Mouse (Mus musculus) ES-Bruce4 (cell line): ENCODE results near the gene Adk. TPM values are rescaled to one million over a fixed set of nuclear protein-coding genes. Genes with fewer than 3 reads are reported as not detected.
"Not testable (repeated sequence)": the region's sequence is repeated elsewhere in the genome, so short reads cannot be mapped to it uniquely, and the experiment has no call there.

Source experiments
- H3K27ac ChIP-seq: 2 replicates; pipeline ENCODE4 v1.5.1; 2012; ENCODE audit warnings: low read length, inconsistent platforms; ENCODE audit not compliant: insufficient read depth
- H3K27me3 ChIP-seq: 2 replicates; pipeline ENCODE4 v1.6.1; 2012; ENCODE audit warnings: mild to moderate bottlenecking, low read length, inconsistent platforms; ENCODE audit not compliant: control insufficient read depth, poor library complexity, insufficient read depth, severe bottlenecking
- H3K36me3 ChIP-seq: 2 replicates; pipeline ENCODE4 v1.6.1; 2012; ENCODE audit warnings: inconsistent platforms, mild to moderate bottlenecking, low read length, moderate library complexity; ENCODE audit not compliant: control insufficient read depth, poor library complexity, insufficient read depth, severe bottlenecking
- H3K4me1 ChIP-seq: one replicate; pipeline ENCODE4 v1.8.1; 2011; ENCODE audit warnings: low read length; ENCODE audit not compliant: control insufficient read depth, insufficient read depth
- H3K4me3 ChIP-seq: 2 replicates; pipeline ENCODE4 v1.5.1; 2011; ENCODE audit warnings: low read depth, mild to moderate bottlenecking, low read length
- H3K9ac ChIP-seq: 2 replicates; pipeline ENCODE4 v1.6.1; 2012; ENCODE audit warnings: low read depth, mild to moderate bottlenecking, inconsistent platforms; ENCODE audit not compliant: poor library complexity, severe bottlenecking
- H3K9me3 ChIP-seq: replicated peaks from 2 replicates; pipeline ENCODE4 v1.6.1; 2012; ENCODE audit warnings: mild to moderate bottlenecking, low read length, inconsistent platforms; ENCODE audit not compliant: control insufficient read depth, poor library complexity, insufficient read depth, severe bottlenecking
- CTCF ChIP-seq: IDR thresholded peaks from one replicate; pipeline ENCODE4 v1.8.1; 2011; ENCODE audit warnings: low read depth, low read length
- EP300 ChIP-seq: IDR thresholded peaks from 2 replicates; pipeline ENCODE4 v1.6.1; 2011; ENCODE audit warnings: low read depth, low read length; ENCODE audit not compliant: insufficient read depth
- POLR2A ChIP-seq: IDR thresholded peaks from one replicate; pipeline ENCODE4 v1.8.1; 2011; ENCODE audit warnings: low read length; ENCODE audit not compliant: insufficient read depth
- polyA plus RNA-seq: library from polyadenylated mRNA; stranded (reverse); fragments of >200 nt; gene quantifications from 2 replicates; pipeline ENCODE4 v1.2.4, GENCODE M21; 2011; ENCODE audit warnings: low read depth; ENCODE audit not compliant: missing spikeins, insufficient read depth, insufficient read length

Adk gene
- polyA plus RNA-seq, 1 experiment = 110 TPM

DNA sequence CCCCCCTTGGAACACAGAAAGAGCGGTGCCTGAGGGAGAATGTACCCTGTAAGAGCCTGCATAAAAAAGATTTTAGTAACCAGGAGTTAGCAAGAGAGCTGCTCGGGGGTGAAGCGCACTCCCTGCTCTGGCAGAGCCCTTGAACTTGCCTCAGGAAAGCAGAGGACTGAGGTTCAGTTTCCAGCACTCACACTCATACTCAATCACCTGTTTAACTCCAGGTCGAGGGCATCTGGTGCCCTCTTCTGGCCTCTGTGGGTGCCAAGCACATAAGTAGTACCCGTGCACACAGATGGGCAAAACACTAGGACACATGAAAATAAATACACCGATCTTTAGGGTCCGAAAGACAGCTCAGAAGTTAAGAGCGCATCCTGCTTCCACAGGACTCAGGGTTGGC, 427.2 kb downstream of the Adk start:
- no peaks in the 10 kb centered on the region for H3K9me3 ChIP-seq
- no peaks in the 10 kb centered on the region for H3K4me1 ChIP-seq
- peaks cover 16% of the 10 kb centered on the region for H3K36me3 ChIP-seq
- H3K27me3 ChIP-seq = no peaks in the 10 kb centered on the region
- no peak overlapping the region for H3K4me3 ChIP-seq
- H3K9ac ChIP-seq = peak overlapping the region; percentile 89; the same call in 1 of the 2 replicates
- H3K27ac ChIP-seq = peak overlapping the region; percentile 87
- TF ChIP-seq POLR2A (no peak), CTCF (peak; percentile 47)

DNA sequence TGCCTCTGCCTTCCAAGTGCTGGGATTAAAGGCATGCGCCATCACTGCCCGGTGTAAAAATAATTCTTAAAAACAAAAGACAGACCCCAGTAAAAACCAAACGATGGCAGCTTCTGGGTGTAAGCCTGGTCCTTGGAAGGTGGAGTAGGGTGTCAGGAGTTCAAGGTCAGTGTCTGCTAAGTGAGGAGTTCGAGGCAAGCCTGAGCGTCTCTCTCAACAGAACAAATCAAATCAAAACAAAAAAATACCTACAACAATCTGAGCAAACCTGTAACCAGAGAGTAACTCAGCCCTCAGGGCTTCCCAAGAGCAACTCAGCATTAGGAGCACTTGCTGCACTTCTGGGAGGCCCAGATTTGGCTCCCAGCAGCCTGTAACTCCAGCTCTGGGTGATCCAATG, 427.8 kb downstream of the Adk start:
- no peak for TF ChIP-seq EP300
- no peak for TF ChIP-seq CTCF
- no peak for TF ChIP-seq POLR2A
- H3K9ac ChIP-seq = peak overlapping the region; percentile 89

DNA sequence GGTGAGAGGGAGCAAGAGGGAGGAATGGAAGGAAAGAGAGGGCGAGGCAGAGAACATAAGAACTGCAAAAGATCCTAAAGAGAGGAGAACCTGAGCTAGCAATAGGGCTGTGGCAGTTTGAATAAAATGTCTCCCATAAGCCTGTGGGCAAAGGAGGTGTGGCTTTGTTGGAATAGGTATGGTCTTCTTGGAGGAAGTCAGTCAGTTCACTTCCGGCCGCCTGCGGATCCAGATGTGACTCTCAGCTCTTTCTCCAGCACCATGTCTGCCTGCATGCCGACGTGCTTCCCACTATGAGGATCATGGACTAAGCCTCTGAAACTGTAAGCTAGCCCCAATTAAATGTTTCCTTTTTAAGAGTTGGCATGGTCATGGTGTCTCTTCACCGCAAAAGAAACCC, 428.9 kb downstream of the Adk start, which contains the start of gene Kat6b:
Gene Kat6b (plus strand): TSS at position 204 of the 400 bp plus-strand sequence.
- Histone ChIP-seq H3K27me3 (no peaks in the 10 kb centered on the region), H3K27ac (peak within 1 kb of the TSS; percentile 87), H3K9ac (peak within 1 kb of the TSS; percentile 89), H3K9me3 (no peaks in the 10 kb centered on the region), H3K4me3 (peak within 1 kb of the TSS; percentile 67), H3K36me3 (peaks cover 22% of the 10 kb centered on the region), H3K4me1 (no peaks in the 10 kb centered on the region)
- TF ChIP-seq POLR2A = peak; percentile 95
- peak; percentile 69; the same call in 1 of the 2 replicates for TF ChIP-seq EP300
- no peak for TF ChIP-seq CTCF

More for the DNA sequence above, 427.8 kb downstream of the Adk start:
- Histone ChIP-seq H3K27me3 (no peaks in the 10 kb centered on the region), H3K4me3 (no peak overlapping the region), H3K36me3 (peaks cover 22% of the 10 kb centered on the region), H3K9me3 (no peaks in the 10 kb centered on the region), H3K27ac (peak overlapping the region; percentile 87), H3K4me1 (no peaks in the 10 kb centered on the region)

DNA sequence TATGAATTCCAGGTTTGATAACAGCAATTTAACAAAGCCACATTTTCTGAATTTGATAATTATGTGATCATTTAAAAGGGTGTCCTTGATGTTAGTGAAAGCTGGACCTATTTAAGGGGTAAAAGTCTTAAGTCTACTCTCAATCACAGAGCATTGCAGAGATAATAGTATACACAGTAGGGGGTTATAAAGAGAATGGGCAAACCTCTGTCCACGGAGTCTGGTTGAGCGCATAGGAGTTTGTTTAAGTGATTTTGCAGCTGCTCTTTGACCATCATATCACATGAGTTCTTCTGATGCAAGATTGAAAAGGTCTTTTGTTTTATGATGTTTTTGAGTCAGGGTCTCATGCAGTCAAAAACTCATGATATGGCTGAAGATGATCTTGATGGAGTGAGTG, 431.8 kb downstream of the Adk start:
- H3K9ac ChIP-seq = peak overlapping the region; percentile 53
- H3K27ac ChIP-seq = peak overlapping the region; percentile 79
- H3K4me3 ChIP-seq = peak overlapping the region; percentile 73
- peaks cover 4% of the 10 kb centered on the region for H3K4me1 ChIP-seq
- TF ChIP-seq EP300 (no peak), CTCF (no peak)
- no peaks in the 10 kb centered on the region for H3K27me3 ChIP-seq
- H3K36me3 ChIP-seq = peaks cover 29% of the 10 kb centered on the region
- H3K9me3 ChIP-seq = no peaks in the 10 kb centered on the region

DNA sequence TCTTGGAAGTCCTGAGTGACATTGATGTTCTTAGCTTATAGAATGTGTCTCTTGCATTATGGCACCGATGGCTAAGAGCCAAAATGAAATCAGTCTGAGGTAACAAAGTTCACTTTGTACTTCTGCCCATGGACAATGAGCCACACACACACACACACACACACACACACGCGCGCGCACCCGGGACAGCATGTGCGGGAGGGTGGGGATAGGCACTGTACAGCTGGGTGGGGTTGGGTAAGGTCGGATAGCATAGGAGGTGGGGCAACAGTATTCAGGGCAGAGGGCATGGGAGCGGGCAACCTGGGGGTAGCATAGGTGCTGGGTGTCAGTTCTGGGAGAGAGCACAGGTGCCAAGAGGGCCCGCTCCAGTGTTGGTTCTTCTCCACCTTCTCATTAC, 432.3 kb downstream of the Adk start:
- TF ChIP-seq EP300 (peak; percentile 43; the same call in 1 of the 2 replicates), CTCF (no peak), POLR2A (no peak)
- Histone ChIP-seq H3K27me3 (no peaks in the 10 kb centered on the region), H3K27ac (peak overlapping the region; percentile 79), H3K9ac (peak overlapping the region; percentile 42), H3K9me3 (no peaks in the 10 kb centered on the region), H3K36me3 (peaks cover 30% of the 10 kb centered on the region), H3K4me1 (peaks cover 5% of the 10 kb centered on the region), H3K4me3 (peak overlapping the region; percentile 73)

DNA sequence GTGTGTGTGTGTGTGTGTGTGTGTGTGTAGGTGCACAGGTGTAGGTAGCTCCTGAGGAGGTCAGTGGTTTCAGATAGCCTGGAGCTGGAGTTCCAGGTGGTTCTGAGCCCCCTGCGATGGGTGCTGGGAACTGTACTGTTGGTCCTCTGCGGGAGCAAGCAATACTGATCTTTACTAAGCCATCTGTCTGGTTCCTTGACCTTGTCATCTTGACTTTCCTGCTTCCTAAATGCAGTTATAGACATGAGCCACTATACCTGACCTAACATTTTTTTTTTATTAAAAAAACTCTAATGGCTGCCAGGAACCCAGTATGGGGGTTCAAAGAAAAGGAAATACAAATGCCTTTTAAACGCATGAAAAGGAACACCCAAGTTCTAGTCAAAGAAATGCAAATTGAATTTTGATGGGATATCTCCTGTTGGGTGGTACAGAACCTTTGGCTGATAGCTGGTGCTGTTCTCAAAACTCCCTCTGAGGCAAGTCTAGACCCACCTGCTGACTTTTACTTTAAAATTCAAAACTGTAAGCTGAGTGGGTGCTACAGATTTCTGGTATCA, 433.7 kb downstream of the Adk start:
- peaks cover 6% of the 10 kb centered on the region for H3K4me1 ChIP-seq
- peak overlapping the region; percentile 79 for H3K27ac ChIP-seq
- no peaks in the 10 kb centered on the region for H3K9me3 ChIP-seq
- H3K36me3 ChIP-seq = peaks cover 40% of the 10 kb centered on the region
- TF ChIP-seq POLR2A = no peak
- no peak for TF ChIP-seq CTCF
- peak; percentile 83 for TF ChIP-seq EP300
- H3K27me3 ChIP-seq = no peaks in the 10 kb centered on the region
- H3K4me3 ChIP-seq = peak overlapping the region; percentile 12; the same call in 1 of the 2 replicates
- no peak overlapping the region for H3K9ac ChIP-seq

DNA sequence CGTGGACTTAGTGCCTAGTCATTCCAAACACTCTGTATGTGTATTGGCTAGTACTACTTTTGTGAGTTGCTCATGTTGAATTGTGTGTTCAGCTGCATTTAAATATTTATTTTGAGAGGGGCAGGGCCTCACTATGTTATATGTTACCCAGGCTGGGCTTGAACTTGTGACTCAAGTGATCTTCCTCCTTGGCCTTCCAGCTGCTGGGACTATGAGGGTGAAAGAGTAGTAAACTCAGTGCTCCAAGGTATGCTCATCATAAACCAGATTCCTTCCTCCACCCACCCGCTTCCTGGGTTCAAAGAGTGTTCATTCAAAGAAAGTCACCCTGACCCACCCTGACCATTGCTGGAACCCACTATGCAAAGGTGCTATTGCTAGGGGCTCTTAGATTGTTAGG, 434.8 kb downstream of the Adk start:
- H3K4me1 ChIP-seq, H3K27me3 ChIP-seq, H3K9ac ChIP-seq, H3K9me3 ChIP-seq, H3K4me3 ChIP-seq: not testable (repeated sequence)
- Histone ChIP-seq H3K27ac (peak overlapping the region; percentile 71; the same call in 1 of the 2 replicates), H3K36me3 (peaks cover 50% of the 10 kb centered on the region)

DNA sequence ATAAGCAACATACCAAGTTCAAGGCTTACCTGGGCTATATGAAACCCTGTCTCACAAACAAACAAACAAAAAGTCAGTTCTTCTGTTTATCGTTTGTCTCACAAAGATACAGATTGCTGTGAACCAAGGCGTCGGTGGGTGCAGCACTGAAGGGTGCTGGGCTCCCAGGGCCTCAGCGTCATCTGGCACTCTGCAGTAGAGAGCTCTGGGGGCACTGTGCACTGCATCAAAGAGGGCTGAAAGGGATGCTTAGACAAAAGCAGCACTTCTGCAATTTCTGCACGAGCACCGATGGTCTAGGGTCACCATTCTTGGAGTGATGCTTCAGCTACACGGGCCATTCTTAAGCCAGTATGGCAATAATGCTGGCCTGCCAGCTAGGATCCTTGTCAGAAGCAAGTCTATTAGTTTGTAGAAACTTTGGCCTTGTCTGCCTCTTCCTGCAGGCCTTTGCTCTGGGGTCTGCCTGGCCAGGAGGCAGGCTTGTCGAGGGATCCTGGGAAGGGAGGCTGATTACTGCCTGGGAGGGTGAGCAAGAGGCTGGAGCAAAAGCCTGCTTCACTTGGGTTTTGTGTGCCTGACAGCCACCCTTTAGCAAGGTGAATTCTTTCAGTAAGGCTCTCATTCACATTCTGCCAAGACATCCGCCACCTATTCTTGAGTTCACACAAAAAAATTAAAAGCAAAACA, 436.2 kb downstream of the Adk start:
- H3K36me3 ChIP-seq = peaks cover 54% of the 10 kb centered on the region
- H3K27ac ChIP-seq, H3K9me3 ChIP-seq, H3K9ac ChIP-seq, H3K4me3 ChIP-seq, H3K27me3 ChIP-seq, H3K4me1 ChIP-seq: not testable (repeated sequence)
